Comparison of ENCODE assay signal across 8 mouse cellular contexts in genomic region chr13:3917571-3918311, GRCm38 (mm10). TPM values are rescaled to one million over a fixed set of nuclear protein-coding genes. Genes with fewer than 3 reads are reported as not detected.
DNase-seq lines count a peak whose midpoint lies in the region; TF ChIP-seq lines count a peak whose summit lies in the region.

Net1 (minus strand) TSS chr13:3918220.
Tubal3 (plus strand) TSS chr13:3918274.

- peaks cover 17% of the 10 kb centered on the region for H3K4me1 ChIP-seq in megakaryocyte, embryonic 14.5 days

- peak within 1 kb of the TSS; percentile 57 for H3K27ac ChIP-seq in gastrocnemius, adult 2 months

- intact Hi-C loops in gastrocnemius, adult 2 months (cut with DNase I) = no loop called here

- no peaks in the 10 kb centered on the region for H3K27me3 ChIP-seq in megakaryocyte, embryonic 14.5 days (replicated peaks)

- no peak for TF ChIP-seq CTCF in gastrocnemius, adult 2 months (IDR thresholded peaks at IDR 0.05)

- peak within 1 kb of the TSS; percentile 88 for H3K4me3 ChIP-seq in gastrocnemius, adult 2 months
- H3K4me3 ChIP-seq in megakaryocyte, embryonic 14.5 days (replicated peaks) = peak within 1 kb of the TSS; percentile 98

- no peaks in the 10 kb centered on the region for H3K9me3 ChIP-seq in megakaryocyte, embryonic 14.5 days

- peak; percentile 58 for DNase-seq in WW6 (ENCODE audit: low read depth, low spot score)
- DNase-seq in cerebellum, postnatal 4 days (ENCODE audit: low spot score in 2 of 2) = peak; percentile 80 to 93
- DNase-seq in gastrocnemius, adult 2 months = peak; percentile 87
- peak; percentile 71 for DNase-seq in hindlimb bud, embryonic 11.5 days (ENCODE audit: extremely low spot score, low read depth, low spot score)
- DNase-seq in left cerebral cortex, adult 8-10 months (ENCODE audit: low spot score in 2 of 2) = peak; percentile 72 to 87
- peak; percentile 92 to 93 for DNase-seq in right cerebral cortex, postnatal 10 days (ENCODE audit: low spot score in 2 of 2)
- DNase-seq in urinary bladder, postnatal 25 days (ENCODE audit: low spot score) = peak; percentile 79

- H3K36me3 ChIP-seq in megakaryocyte, embryonic 14.5 days (replicated peaks; ENCODE audit: low read length) = peaks cover 16% of the 10 kb centered on the region

RNA-seq across cellular contexts. Expression of gene Net1, which starts in this region (rescaled TPM):
- total RNA-seq in gastrocnemius, adult 2 months (2021) = 10 to 100 TPM; 41.2 to 54.4 TPM
- 10 to 100 TPM; 34.6 to 65.6 (median 55.6) TPM for total RNA-seq in left cerebral cortex, adult 8-10 months (2022)
- 7.9 and 8.6 TPM in 2 replicates for polyA plus RNA-seq in megakaryocyte, embryonic 14.5 days (2012; ENCODE audit: insufficient read depth, low replicate concordance)

RNA-seq across cellular contexts. Expression of gene Tubal3, which starts in this region (rescaled TPM):
- total RNA-seq in gastrocnemius, adult 2 months (2021) = not detected
- not detected for total RNA-seq in left cerebral cortex, adult 8-10 months (2022)
- not detected in 2 replicates for polyA plus RNA-seq in megakaryocyte, embryonic 14.5 days (2012; ENCODE audit: insufficient read depth, low replicate concordance)

Comparison
In these comparisons a context has a peak if more than half of its experiments do, and no peak if none do; other contexts are left out.
1. Peak in every context shown above with its lines: DNase-seq, H3K4me3 ChIP-seq and H3K27ac ChIP-seq.